Mouse (Mus musculus) E14TG2a.4 (cell line): ENCODE measurements at regions not wholly inside any gene's neighbourhood (a gene's known extent, or its start where the extent isn't known, plus 50 kb on each side); places are given as distances from the start of the nearest gene placed in this dataset.

Source experiments
- H3K27me3 ChIP-seq: 2 replicates; pipeline ENCODE4 v1.6.1; 2014; ENCODE audit warnings: low read length, control low read depth; ENCODE audit not compliant: insufficient read depth
- H3K36me3 ChIP-seq: 2 replicates; pipeline ENCODE4 v1.6.1; 2014; ENCODE audit warnings: low read length, control low read depth; ENCODE audit not compliant: insufficient read depth
- H3K4me1 ChIP-seq: replicated peaks from 2 replicates; pipeline ENCODE4 v1.6.1; 2014; ENCODE audit warnings: low read depth, low read length, control low read depth
- H3K4me3 ChIP-seq: replicated peaks from 2 replicates; pipeline ENCODE4 v1.5.1; 2014; ENCODE audit warnings: mild to moderate bottlenecking, low read length
- H3K9me3 ChIP-seq: 2 replicates; pipeline ENCODE4 v1.6.1; 2014; ENCODE audit warnings: low read length, control low read depth
- CTCF ChIP-seq: conservative IDR thresholded peaks from 2 replicates; pipeline ENCODE4 v1.5.1; 2014; ENCODE audit warnings: low read length
- NANOG ChIP-seq: IDR thresholded peaks from 2 replicates; pipeline ENCODE4 v1.6.1; 2014; ENCODE audit warnings: borderline replicate concordance, low read length, mixed read lengths
- POU5F1 ChIP-seq: IDR thresholded peaks from 2 replicates; pipeline ENCODE4 v1.6.1; 2014; ENCODE audit warnings: low read length, borderline replicate concordance

DNA sequence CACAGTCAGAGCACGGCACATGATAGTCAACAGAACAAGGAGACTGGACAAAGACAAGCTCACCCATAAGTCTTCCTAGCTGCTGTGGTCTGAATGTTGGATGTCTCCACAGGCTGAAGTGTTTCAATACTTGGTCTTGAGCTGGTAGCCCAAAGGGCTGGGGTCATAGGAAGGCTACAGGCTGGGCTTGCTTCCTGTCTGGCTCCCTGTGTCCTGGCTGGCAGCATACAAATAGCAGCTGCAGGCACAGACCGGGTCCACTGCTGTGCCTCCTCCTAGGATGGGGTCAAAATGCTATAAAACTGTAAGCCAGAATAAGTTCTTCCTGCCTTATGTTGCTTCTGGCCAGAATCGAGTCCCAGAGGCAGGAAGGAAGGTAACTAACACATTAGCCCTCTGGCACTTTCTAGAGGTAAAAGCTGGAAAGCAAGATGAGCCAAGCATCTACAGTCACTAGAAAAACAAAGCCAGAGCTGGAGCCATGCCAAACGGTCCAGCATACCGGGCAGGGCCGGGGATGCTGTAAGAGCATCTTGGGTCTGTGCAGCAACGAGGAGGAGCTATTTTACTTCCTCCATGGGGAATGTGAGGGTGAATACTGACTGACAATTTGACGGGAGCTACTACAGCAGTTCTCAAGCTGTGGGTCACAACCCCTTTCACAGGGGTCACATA is 93.2 kb upstream of the Prok2 start:
- Histone ChIP-seq H3K4me3 (no peak overlapping the region), H3K9me3 (no peaks in the 10 kb centered on the region), H3K4me1 (peaks cover 34% of the 10 kb centered on the region), H3K36me3 (no peaks in the 10 kb centered on the region), H3K27me3 (peaks cover 20% of the 10 kb centered on the region)
- TF ChIP-seq CTCF, result no peak
- no peak for TF ChIP-seq POU5F1
- TF ChIP-seq NANOG, result no peak

DNA sequence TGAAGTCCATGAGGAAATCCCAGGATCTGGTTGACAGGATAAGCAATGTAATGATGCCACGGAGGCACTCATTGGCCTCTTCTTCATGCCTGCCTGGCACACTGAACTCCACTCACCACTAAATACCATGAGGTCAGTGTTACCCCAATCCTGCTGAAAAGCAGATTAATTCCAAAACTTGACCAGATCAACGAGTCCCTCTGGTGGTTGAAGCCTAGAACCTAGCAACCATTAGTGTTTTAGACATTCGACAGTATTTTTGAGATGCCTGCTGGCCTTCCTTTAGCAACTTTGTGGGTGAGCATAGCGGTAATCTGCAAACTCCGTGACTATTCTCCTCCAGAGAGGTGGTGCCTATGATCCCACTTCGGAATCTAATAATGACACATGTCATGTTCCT is 92.3 kb upstream of the Prok2 start:
- TF ChIP-seq POU5F1 (no peak), NANOG (no peak), CTCF (no peak)
- Histone ChIP-seq H3K4me3 (no peak overlapping the region), H3K36me3 (no peaks in the 10 kb centered on the region), H3K9me3 (no peaks in the 10 kb centered on the region), H3K27me3 (peaks cover 20% of the 10 kb centered on the region), H3K4me1 (peaks cover 34% of the 10 kb centered on the region)

DNA sequence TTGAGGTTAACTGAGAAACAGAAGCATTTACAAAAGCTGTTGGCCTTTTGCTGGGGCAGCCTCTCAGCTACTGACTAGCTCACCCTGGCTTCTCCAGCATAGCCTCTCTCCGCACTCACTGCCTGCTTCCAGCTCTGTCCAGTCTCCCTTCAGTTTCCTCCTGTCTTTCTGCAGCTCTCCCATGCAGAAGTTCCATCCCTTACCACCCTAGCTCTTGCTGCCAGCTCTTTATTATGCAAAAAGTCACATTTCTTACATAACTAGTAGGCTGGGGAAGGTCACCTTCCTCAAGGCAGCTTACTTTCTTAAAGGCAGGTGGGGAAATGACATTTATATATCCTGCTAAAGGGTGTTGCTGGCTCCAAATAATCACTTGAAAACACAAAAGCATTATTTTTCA is 91.1 kb upstream of the Prok2 start:
- no peaks in the 10 kb centered on the region for H3K9me3 ChIP-seq
- peaks cover 15% of the 10 kb centered on the region for H3K27me3 ChIP-seq
- H3K4me1 ChIP-seq, result peaks cover 31% of the 10 kb centered on the region
- TF ChIP-seq NANOG (no peak), CTCF (no peak), POU5F1 (no peak)
- no peaks in the 10 kb centered on the region for H3K36me3 ChIP-seq
- H3K4me3 ChIP-seq, result no peak overlapping the region

DNA sequence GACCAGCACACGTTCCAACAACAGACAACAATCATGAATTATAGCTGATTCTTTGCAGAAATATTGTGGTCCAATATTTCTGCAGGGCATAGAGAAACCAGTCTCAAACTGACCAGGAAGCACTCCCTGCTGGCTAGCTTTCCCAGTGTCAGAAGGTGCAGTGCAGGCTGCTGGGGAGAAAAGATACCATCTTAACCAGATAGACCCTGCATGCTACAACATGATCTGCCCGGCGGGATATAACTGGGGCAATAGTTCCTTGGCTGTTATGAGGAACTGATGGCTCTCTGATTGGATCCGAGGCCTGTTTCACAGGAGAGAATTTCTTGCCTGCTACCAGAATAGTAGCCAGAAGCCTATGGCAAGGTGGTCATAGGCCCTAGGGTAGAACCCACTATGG is 86.9 kb upstream of the Prok2 start:
- H3K36me3 ChIP-seq, result no peaks in the 10 kb centered on the region
- no peaks in the 10 kb centered on the region for H3K9me3 ChIP-seq
- peaks cover 41% of the 10 kb centered on the region for H3K4me1 ChIP-seq
- no peak for TF ChIP-seq CTCF
- peaks cover 10% of the 10 kb centered on the region for H3K27me3 ChIP-seq
- H3K4me3 ChIP-seq, result no peak overlapping the region

DNA sequence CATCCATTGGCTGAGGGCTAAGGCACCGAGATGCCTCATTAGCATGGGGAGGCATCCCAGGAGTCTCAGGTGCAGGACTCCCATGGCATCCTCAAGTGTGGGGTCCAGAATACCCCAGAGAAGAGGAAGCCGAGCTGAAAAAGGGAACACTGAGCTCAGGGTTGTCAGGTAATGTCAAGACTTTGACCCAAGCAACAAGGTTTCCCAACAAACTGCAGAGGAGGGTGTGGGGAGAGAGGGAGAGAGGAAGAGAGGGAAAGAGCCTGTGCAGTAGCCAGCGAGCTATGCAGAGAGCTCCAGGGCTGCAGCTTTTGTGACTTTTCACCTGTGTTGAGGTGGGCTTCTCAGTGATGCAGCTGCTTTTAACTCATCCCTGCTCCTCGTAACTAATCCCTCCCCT is 85.7 kb upstream of the Prok2 start:
- no peak overlapping the region for H3K4me3 ChIP-seq
- no peak for TF ChIP-seq CTCF
- no peak for TF ChIP-seq POU5F1
- no peak for TF ChIP-seq NANOG
- H3K4me1 ChIP-seq, result peaks cover 29% of the 10 kb centered on the region
- no peaks in the 10 kb centered on the region for H3K36me3 ChIP-seq
- H3K9me3 ChIP-seq, result peaks cover 3% of the 10 kb centered on the region; the same call in 1 of the 2 replicates
- peaks cover 11% of the 10 kb centered on the region for H3K27me3 ChIP-seq

DNA sequence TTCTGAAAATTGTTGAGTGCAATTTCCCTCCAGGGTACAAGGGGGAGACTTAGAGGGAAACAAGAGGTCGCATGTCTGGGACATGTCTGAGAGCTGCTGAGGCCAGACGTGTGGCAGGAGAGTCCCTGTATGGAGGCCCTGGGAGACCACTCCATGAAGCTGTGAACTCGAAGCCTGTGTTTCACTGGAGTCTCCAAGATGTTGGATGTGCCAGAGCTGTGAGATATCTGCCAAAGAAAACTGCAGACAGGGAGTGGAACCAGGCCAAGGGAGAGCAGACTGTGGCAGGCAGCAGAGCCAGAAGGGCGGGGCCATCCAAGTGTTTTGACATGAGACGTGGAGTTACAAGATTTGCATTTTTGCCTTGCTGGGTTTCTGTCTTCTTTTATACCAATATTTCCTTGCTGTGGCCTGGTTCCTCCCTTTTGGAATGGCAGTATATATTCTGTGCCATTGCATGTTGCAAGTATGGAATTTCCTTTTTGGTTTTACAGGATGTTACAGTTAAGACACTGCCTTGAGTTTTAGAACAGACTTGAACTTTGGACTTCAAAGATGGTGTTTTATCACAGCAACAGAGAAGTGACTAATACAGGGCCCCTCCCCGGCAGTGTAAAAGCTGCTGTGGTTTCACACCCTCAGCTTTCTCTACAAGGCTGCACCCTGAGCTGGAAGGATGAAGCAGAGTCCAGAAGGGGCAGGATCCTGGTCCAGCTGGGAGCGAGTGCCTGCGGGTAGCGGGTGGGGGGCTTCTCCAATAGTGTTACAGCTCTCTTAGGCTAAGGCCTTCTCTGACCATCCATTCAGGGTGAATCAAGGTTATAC is 85.0 kb upstream of the Prok2 start:
- H3K4me3 ChIP-seq, result no peak overlapping the region
- no peak for TF ChIP-seq POU5F1
- no peak for TF ChIP-seq NANOG
- TF ChIP-seq CTCF, result no peak
- H3K27me3 ChIP-seq, result peaks cover 10% of the 10 kb centered on the region
- H3K9me3 ChIP-seq, result peaks cover 7% of the 10 kb centered on the region
- no peaks in the 10 kb centered on the region for H3K36me3 ChIP-seq
- peaks cover 22% of the 10 kb centered on the region for H3K4me1 ChIP-seq

DNA sequence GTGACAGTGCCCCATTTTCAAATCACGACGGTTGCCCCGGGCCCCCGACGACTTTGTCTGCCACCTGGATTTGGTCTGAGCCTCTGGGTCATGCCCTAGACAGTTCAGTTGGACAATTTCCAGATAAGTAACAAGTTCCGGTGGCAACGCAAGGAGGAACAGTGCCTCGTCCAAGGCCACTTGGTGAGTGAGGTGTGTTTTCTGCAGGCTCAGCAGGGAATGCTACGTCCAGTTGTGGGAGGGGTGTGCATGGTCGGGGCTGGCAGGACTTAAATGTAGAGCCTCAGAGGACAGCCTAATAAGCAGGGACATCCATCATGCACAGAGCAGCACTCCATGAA is 78.7 kb upstream of the Prok2 start:
- no peaks in the 10 kb centered on the region for H3K36me3 ChIP-seq
- peaks cover 17% of the 10 kb centered on the region for H3K4me1 ChIP-seq
- peaks cover 7% of the 10 kb centered on the region for H3K9me3 ChIP-seq
- H3K4me3 ChIP-seq, result no peak overlapping the region
- peaks cover 5% of the 10 kb centered on the region; the same call in 1 of the 2 replicates for H3K27me3 ChIP-seq
- no peak for TF ChIP-seq NANOG
- no peak for TF ChIP-seq POU5F1
- no peak for TF ChIP-seq CTCF

DNA sequence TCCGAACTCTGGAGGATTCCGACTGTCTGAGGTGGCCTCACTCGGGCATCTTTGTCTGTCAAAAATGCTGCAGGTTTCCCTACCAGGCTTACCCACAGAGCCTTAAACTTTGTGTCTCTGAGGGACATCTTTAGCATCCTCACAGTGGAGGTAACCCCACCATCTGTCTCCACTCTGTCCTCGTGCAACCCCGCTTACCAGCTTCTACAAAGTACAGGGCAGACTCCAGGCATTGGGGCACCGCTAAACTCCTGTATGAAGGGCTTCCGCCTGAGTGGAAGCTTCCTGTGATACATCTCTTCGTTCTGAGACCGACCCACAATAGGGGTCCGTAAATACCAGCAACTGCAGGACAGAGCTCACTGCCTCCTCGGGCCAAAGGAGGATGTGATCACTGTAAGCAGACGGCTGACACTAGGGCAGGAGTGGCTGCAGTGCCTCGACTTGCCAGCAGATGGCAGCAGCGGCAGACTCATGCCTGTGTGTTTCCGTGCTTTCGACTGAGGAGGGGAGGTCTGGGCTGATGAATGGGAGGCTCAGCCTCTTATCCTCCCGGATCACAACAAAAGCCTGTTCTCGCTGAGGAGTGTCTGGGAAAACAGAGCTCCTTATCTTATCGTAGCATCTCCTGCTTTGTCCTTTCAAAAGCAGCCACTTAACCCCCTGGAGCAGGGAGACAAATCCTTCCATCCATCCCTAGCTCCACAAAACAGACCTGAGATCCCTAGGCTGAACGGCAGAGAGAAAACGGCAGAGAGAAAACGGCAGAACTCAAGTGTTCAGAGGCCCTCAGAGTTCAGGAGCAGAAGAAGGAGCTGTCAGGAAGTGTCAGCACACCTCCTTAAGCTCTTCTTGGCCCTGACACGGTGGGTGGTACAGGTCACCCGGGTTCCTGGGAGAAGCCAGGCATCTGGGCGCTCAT is 78.1 kb upstream of the Prok2 start:
- H3K4me3 ChIP-seq, result no peak overlapping the region
- TF ChIP-seq NANOG, result 0 out of 2 replicates have a peak, but pooled peaks have one; percentile 9
- peak; percentile 95 for TF ChIP-seq CTCF
- TF ChIP-seq POU5F1, result no peak
- peaks cover 5% of the 10 kb centered on the region; the same call in 1 of the 2 replicates for H3K27me3 ChIP-seq
- peaks cover 7% of the 10 kb centered on the region for H3K9me3 ChIP-seq
- H3K4me1 ChIP-seq, result peaks cover 17% of the 10 kb centered on the region
- H3K36me3 ChIP-seq, result no peaks in the 10 kb centered on the region
